Mouse (Mus musculus): Measurements from ENCODE around the gene Vps4a. TPM values are rescaled to one million over a fixed set of nuclear protein-coding genes. Genes with fewer than 3 reads are reported as not detected.

The Vps4a gene
- 23.0 and 23.6 TPM in 2 replicates for polyA plus RNA-seq (2012; rRNA removed)

GRCm38 (mm10) chr8:107030650-107031576 is at the start of gene Vps4a:
Gene Vps4a, plus strand, starts transcription at chr8:107031222.

GRCm38 (mm10) chr8:107048061-107048941 is 17.3 kb downstream of the Vps4a start, which contains the start of gene Pdf:
Gene Pdf, minus strand, starts transcription at chr8:107048614.

GRCm38 (mm10) chr8:107056076-107056972 is 25.3 kb downstream of the Vps4a start, which contains the start of the genes Cog8 and Nip7:
Gene Cog8, minus strand, starts transcription at chr8:107056689.
Gene Nip7, plus strand, starts transcription at chr8:107056877.

GRCm38 (mm10) chr8:107065511-107066496 is 34.8 kb downstream of the Vps4a start, which contains the start of gene Tmed6:
Gene Tmed6, minus strand, starts transcription at chr8:107065644.

Other genes with a start within 250 kb of the Vps4a start
- 1.9 and 2.7 TPM in 2 replicates for gene Has3, start 161.0 kb upstream of the Vps4a start, polyA plus RNA-seq (2012; rRNA removed)
- gene Utp4, start 137.6 kb upstream of the Vps4a start, polyA plus RNA-seq (2012; rRNA removed): 27.0 and 36.6 TPM in 2 replicates
- gene Sntb2, start 95.5 kb upstream of the Vps4a start, polyA plus RNA-seq (2012; rRNA removed): 21.6 and 23.3 TPM in 2 replicates
- gene Pdf, start 17.4 kb downstream of the Vps4a start, polyA plus RNA-seq (2012; rRNA removed): 82.5 and 123 TPM in 2 replicates
- 28.9 and 32.1 TPM in 2 replicates for gene Cog8, start 25.5 kb downstream of the Vps4a start, polyA plus RNA-seq (2012; rRNA removed)
- gene Nip7, start 25.7 kb downstream of the Vps4a start, polyA plus RNA-seq (2012; rRNA removed): 28.9 and 43.3 TPM in 2 replicates
- 0.32 and 0.40 TPM in 2 replicates for gene Tmed6, start 34.4 kb downstream of the Vps4a start, polyA plus RNA-seq (2012; rRNA removed)
- gene Terf2, start 65.3 kb downstream of the Vps4a start, polyA plus RNA-seq (2012; rRNA removed): 9.6 and 10.5 TPM in 2 replicates
- 79.4 and 87.9 TPM in 2 replicates for gene Cyb5b, start 119.4 kb downstream of the Vps4a start, polyA plus RNA-seq (2012; rRNA removed)